Mouse (Mus musculus) cerebellum, adult 2 months (tissue): ENCODE data around the gene Dhrs2.

Experiments
- CTCF ChIP-seq: fragments of 200-500 bp; IDR thresholded peaks from 2 replicates; pipeline ENCODE4 v1.5.1; 2011; ENCODE audit warnings: low read depth, mild to moderate bottlenecking, control low read depth, low read length, moderate library complexity, borderline replicate concordance; ENCODE audit not compliant: insufficient read depth
- POLR2A ChIP-seq: fragments of 200-500 bp; IDR thresholded peaks from 2 replicates; pipeline ENCODE4 v1.6.1; 2011; ENCODE audit warnings: low read length, control low read depth, borderline replicate concordance; ENCODE audit not compliant: insufficient read depth

DNA sequence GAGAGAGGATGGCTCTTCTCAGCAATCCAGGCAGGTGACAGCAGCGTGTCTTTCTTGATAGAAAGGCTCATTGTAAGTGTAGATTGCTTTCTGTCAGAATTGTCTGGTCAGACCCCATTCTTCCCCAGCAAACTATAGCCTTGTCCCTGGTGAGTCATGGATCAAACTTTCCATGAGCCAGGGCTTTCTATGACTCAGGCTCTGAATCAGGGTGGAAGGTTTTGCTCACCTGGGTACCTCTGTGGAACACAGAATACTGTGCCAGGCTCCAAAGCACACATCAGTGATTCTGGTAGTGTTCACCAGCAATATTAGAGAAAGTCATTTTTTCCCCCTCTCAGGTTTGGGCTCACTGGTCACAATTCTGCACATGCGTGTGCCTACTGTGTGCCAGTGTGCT is 13.5 kb upstream of the Dhrs2 start:
- TF ChIP-seq CTCF, result no peak
- no peak for TF ChIP-seq POLR2A
